Mouse (Mus musculus): Measurements from ENCODE around the gene Cbr4.
A peak's percentile ranks its signal among the peaks of the same experiment; 100 is the strongest.

Gene Cbr4

GRCm38 (mm10) chr8:61487597-61488156, at the start of gene Cbr4:
Cbr4 (plus strand) TSS chr8:61487734.
- DNase-seq (ENCODE audit: low spot score) = peak; percentile 99

- DNase-seq (ENCODE audit: low spot score) = no peak
These were observed 44.5 kb upstream of the Cbr4 start for GRCm38 (mm10) chr8:61442988-61443387.

GRCm38 (mm10) chr8:61444358-61444757, 43.2 kb upstream of the Cbr4 start:
- DNase-seq (ENCODE audit: low spot score) = peak; percentile 23

GRCm38 (mm10) chr8:61446329-61446728, 41.2 kb upstream of the Cbr4 start:
- DNase-seq (ENCODE audit: low spot score) = no peak

GRCm38 (mm10) chr8:61448100-61448499, 39.4 kb upstream of the Cbr4 start:
- DNase-seq (ENCODE audit: low spot score) = no peak

- DNase-seq (ENCODE audit: low spot score) = no peak
These were observed 38.7 kb upstream of the Cbr4 start for GRCm38 (mm10) chr8:61448881-61449280.

- no peak for DNase-seq (ENCODE audit: low spot score)
These were observed 36.5 kb upstream of the Cbr4 start for GRCm38 (mm10) chr8:61450916-61451575.

- DNase-seq (ENCODE audit: low spot score) = no peak
These were observed 35.7 kb upstream of the Cbr4 start for GRCm38 (mm10) chr8:61451721-61452337.

- no peak for DNase-seq (ENCODE audit: low spot score)
These were observed 27.8 kb upstream of the Cbr4 start for GRCm38 (mm10) chr8:61459763-61460162.

- no peak for DNase-seq (ENCODE audit: low spot score)
These were observed 25.3 kb upstream of the Cbr4 start for GRCm38 (mm10) chr8:61462221-61462620.

- no peak for DNase-seq (ENCODE audit: low spot score)
These were observed 23.1 kb upstream of the Cbr4 start for GRCm38 (mm10) chr8:61464393-61464792.

- no peak for DNase-seq (ENCODE audit: low spot score)
These were observed 20.6 kb upstream of the Cbr4 start for GRCm38 (mm10) chr8:61466696-61467552.

GRCm38 (mm10) chr8:61467553-61467815, 20.1 kb upstream of the Cbr4 start:
- DNase-seq (ENCODE audit: low spot score) = no peak

- no peak for DNase-seq (ENCODE audit: low spot score)
These were observed 17.3 kb upstream of the Cbr4 start for GRCm38 (mm10) chr8:61470213-61470612.

- DNase-seq (ENCODE audit: low spot score) = no peak
These were observed 12.3 kb upstream of the Cbr4 start for GRCm38 (mm10) chr8:61475251-61475673.

GRCm38 (mm10) chr8:61476160-61476559, 11.4 kb upstream of the Cbr4 start:
- DNase-seq (ENCODE audit: low spot score) = no peak

- DNase-seq (ENCODE audit: low spot score) = no peak
These were observed 9.4 kb upstream of the Cbr4 start for GRCm38 (mm10) chr8:61478150-61478549.

GRCm38 (mm10) chr8:61478793-61479192, 8.7 kb upstream of the Cbr4 start:
- no peak for DNase-seq (ENCODE audit: low spot score)

- DNase-seq (ENCODE audit: low spot score) = peak; percentile 72
These were observed 7.9 kb upstream of the Cbr4 start for GRCm38 (mm10) chr8:61479506-61480214.

- DNase-seq (ENCODE audit: low spot score) = no peak
These were observed 7.1 kb upstream of the Cbr4 start for GRCm38 (mm10) chr8:61480260-61480967.

- DNase-seq (ENCODE audit: low spot score) = no peak
These were observed 508 bp upstream of the Cbr4 start for GRCm38 (mm10) chr8:61486923-61487529.
